Mouse (Mus musculus) bone marrow, adult 2 months (tissue): ENCODE measurements around the gene Ntn1.

Source experiments
- CTCF ChIP-seq: fragments of 200-500 bp; IDR thresholded peaks from 2 replicates; pipeline ENCODE4 v1.5.1; 2011; ENCODE audit warnings: low read length, control low read depth; ENCODE audit not compliant: control insufficient read depth, insufficient read depth
- POLR2A ChIP-seq: fragments of 200-500 bp; IDR thresholded peaks from 2 replicates; pipeline ENCODE4 v1.6.1; 2011; ENCODE audit warnings: low read depth, mild to moderate bottlenecking, control low read depth, low read length, borderline replicate concordance; ENCODE audit not compliant: control insufficient read depth

DNA sequence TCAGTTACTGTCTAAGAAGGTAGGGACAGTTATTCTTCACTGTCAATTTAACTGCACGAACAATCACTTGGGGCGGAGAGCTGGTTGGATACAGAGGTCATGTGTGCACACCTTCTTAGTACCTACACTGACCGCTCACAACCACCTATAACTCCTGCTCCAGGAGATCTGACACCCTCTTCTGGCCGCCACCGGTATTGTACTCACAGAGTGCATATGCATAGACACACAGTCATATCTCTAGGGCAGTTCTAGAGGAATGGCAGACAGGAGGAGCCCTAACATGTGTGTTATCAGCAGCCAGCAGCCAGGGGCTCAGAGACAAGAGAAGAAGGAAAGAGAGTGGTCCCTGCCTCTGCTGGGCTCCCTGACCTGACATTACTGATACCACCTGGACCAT is 169.1 kb downstream of the Ntn1 start:
- no peak for TF ChIP-seq POLR2A
- TF ChIP-seq CTCF, result no peak
